Mouse (Mus musculus): ENCODE results near the gene Zfyve9. TPM values are rescaled to one million over a fixed set of nuclear protein-coding genes. Genes with fewer than 3 reads are reported as not detected.

Gene Zfyve9
- total RNA-seq (2021), result 10 to 100 TPM; 53.1 to 54.6 TPM

- peak; percentile 72 to 74 for DNase-seq (ENCODE audit: extremely low spot score in 1 of 2, low spot score in 1 of 2)
Observed at GRCm38 (mm10) chr4:108780057-108780863, at the start of gene Zfyve9. Gene Zfyve9 (minus strand): TSS chr4:108780798.

- DNase-seq (ENCODE audit: extremely low spot score in 1 of 2, low spot score in 1 of 2), result no peak
Observed at GRCm38 (mm10) chr4:108826643-108827042, 46.0 kb upstream of the Zfyve9 start.

- no peak for DNase-seq (ENCODE audit: extremely low spot score in 1 of 2, low spot score in 1 of 2)
Observed at GRCm38 (mm10) chr4:108826096-108826495, 45.5 kb upstream of the Zfyve9 start.

- no peak for DNase-seq (ENCODE audit: extremely low spot score in 1 of 2, low spot score in 1 of 2)
Observed at GRCm38 (mm10) chr4:108825677-108826076, 45.1 kb upstream of the Zfyve9 start.

- no peak for DNase-seq (ENCODE audit: extremely low spot score in 1 of 2, low spot score in 1 of 2)
Observed at GRCm38 (mm10) chr4:108811550-108811949, 31.0 kb upstream of the Zfyve9 start.

GRCm38 (mm10) chr4:108811142-108811541 lies 30.5 kb upstream of the Zfyve9 start:
- no peak for DNase-seq (ENCODE audit: extremely low spot score in 1 of 2, low spot score in 1 of 2)

- no peak for DNase-seq (ENCODE audit: extremely low spot score in 1 of 2, low spot score in 1 of 2)
Observed at GRCm38 (mm10) chr4:108803535-108803934, 22.9 kb upstream of the Zfyve9 start.

- peak; percentile 35 to 86 for DNase-seq (ENCODE audit: extremely low spot score in 1 of 2, low spot score in 1 of 2)
Observed at GRCm38 (mm10) chr4:108798083-108798830, 17.7 kb upstream of the Zfyve9 start.

- no peak for DNase-seq (ENCODE audit: extremely low spot score in 1 of 2, low spot score in 1 of 2)
Observed at GRCm38 (mm10) chr4:108796701-108797100, 16.1 kb upstream of the Zfyve9 start.

GRCm38 (mm10) chr4:108793941-108794340 lies 13.3 kb upstream of the Zfyve9 start:
- DNase-seq (ENCODE audit: extremely low spot score in 1 of 2, low spot score in 1 of 2), result no peak

- no peak for DNase-seq (ENCODE audit: extremely low spot score in 1 of 2, low spot score in 1 of 2)
Observed at GRCm38 (mm10) chr4:108790507-108790906, 9.9 kb upstream of the Zfyve9 start.

GRCm38 (mm10) chr4:108789258-108789936 lies 8.8 kb upstream of the Zfyve9 start:
- DNase-seq (ENCODE audit: extremely low spot score in 1 of 2, low spot score in 1 of 2), result no peak

- DNase-seq (ENCODE audit: extremely low spot score in 1 of 2, low spot score in 1 of 2), result peak; percentile 12 to 13
Observed at GRCm38 (mm10) chr4:108782421-108783085, 2.0 kb upstream of the Zfyve9 start.

GRCm38 (mm10) chr4:108781596-108781995 lies 998 bp upstream of the Zfyve9 start:
- DNase-seq (ENCODE audit: extremely low spot score in 1 of 2, low spot score in 1 of 2), result no peak

- no peak for DNase-seq (ENCODE audit: extremely low spot score in 1 of 2, low spot score in 1 of 2)
Observed at GRCm38 (mm10) chr4:108780864-108781205, 237 bp upstream of the Zfyve9 start.

GRCm38 (mm10) chr4:108779763-108780056 lies 888 bp downstream of the Zfyve9 start:
- no peak for DNase-seq (ENCODE audit: extremely low spot score in 1 of 2, low spot score in 1 of 2)

GRCm38 (mm10) chr4:108768527-108768926 lies 12.1 kb downstream of the Zfyve9 start:
- DNase-seq (ENCODE audit: extremely low spot score in 1 of 2, low spot score in 1 of 2), result no peak

- DNase-seq (ENCODE audit: extremely low spot score in 1 of 2, low spot score in 1 of 2), result no peak
Observed at GRCm38 (mm10) chr4:108759583-108759982, 21.0 kb downstream of the Zfyve9 start.

- DNase-seq (ENCODE audit: extremely low spot score in 1 of 2, low spot score in 1 of 2), result no peak
Observed at GRCm38 (mm10) chr4:108746160-108746873, 34.3 kb downstream of the Zfyve9 start.

- DNase-seq (ENCODE audit: extremely low spot score in 1 of 2, low spot score in 1 of 2), result no peak
Observed at GRCm38 (mm10) chr4:108731582-108731981, 49.0 kb downstream of the Zfyve9 start.
